Mouse (Mus musculus) adrenal gland, adult 18-20 months (tissue): Measurements from ENCODE around the gene Apex1. TPM values are rescaled to one million over a fixed set of nuclear protein-coding genes. Genes with fewer than 3 reads are reported as not detected.
A peak's percentile ranks its signal among the peaks of the same experiment; 100 is the strongest.
"Not testable (repeated sequence)": the region's sequence is repeated elsewhere in the genome, so short reads cannot be mapped to it uniquely, and the experiment has no call there.

Experiments
- DNase-seq, 2 experiments: peaks; one replicate each; pipeline ENCODE4 v3.0.0; 2021 to 2022; ENCODE audit warnings: low spot score in 2 of 2
- long read RNA-seq, 2 experiments: library from polyadenylated mRNA; stranded (forward); transcript quantifications; one replicate each; pipeline ENCODE4 v2.0.0; 2021
- total RNA-seq, 2 experiments: library from RNA; stranded (reverse); gene quantifications; 1 replicate in 1 of 2; 2 replicates in 1 of 2; pipeline ENCODE4 v1.2.3; 2021

Gene Apex1
- total RNA-seq: 10 to 100 TPM; 50.7 to 66.7 TPM
- long read RNA-seq, experiment 1, transcript Apex1-201 (5 exons, 1,239 nt): major isoform, 19 of 25 reads
- long read RNA-seq, experiment 1, partial matches to known transcripts: 0 of 25 reads
- long read RNA-seq, experiment 1, other reads (novel, unspliced or antisense): 2 of 25 reads
- long read RNA-seq, experiment 2, transcript Apex1-204 (4 exons, 935 nt): minor isoform, 11 of 76 reads
- long read RNA-seq, experiment 2, transcript Apex1-203 (5 exons, 655 nt): minor isoform, 7 of 76 reads
- long read RNA-seq, experiment 2, transcript Apex1-201 (5 exons, 1,239 nt): major isoform, 53 of 76 reads
- long read RNA-seq, experiment 2, partial matches to known transcripts: 2 of 76 reads
- long read RNA-seq, experiment 2, other reads (novel, unspliced or antisense): 3 of 76 reads

DNA sequence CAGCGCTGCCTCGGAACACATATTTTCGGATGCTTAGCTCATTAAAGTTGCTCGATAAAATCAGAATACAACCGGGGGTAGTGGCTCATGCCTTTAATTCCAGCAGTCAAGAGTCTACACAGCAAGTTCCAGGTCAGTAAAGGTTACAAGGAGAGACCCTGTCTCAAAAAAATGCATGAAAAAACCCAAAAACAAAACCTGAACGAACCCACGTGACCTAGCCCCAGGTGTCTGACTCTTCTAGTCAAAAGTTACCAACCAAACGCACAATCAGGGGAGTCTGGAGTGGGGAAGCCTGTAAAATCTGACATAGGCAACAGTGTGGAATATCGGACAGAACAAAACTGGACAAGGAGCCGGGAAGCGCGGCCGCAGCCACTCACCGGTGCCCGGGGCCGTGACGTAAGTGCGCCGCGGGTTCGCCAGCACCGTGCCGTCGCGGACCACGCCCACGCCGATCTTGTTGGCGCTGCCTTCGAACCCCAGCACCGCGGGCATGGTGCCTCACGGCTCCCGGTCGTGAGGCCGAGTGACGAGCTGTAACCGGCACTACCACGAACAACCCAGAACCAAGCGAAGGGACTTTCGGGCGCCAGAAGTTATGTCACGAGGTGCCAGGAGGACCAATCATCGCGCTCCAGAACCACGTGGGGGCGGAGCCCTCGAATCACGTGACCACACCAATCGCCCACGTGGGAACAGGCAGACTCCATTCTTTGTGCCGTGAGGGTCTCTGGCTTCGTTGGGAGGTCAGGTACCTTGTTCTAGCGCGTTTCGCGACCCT lies at the start of gene Apex1, which contains the start of gene Osgep:
Gene Apex1, plus strand, starts transcription at position 688 of the 784 bp plus-strand sequence.
Gene Osgep, minus strand, starts transcription at position 613 of the 784 bp plus-strand sequence.
- peak; percentile 91 to 92 for DNase-seq

DNA sequence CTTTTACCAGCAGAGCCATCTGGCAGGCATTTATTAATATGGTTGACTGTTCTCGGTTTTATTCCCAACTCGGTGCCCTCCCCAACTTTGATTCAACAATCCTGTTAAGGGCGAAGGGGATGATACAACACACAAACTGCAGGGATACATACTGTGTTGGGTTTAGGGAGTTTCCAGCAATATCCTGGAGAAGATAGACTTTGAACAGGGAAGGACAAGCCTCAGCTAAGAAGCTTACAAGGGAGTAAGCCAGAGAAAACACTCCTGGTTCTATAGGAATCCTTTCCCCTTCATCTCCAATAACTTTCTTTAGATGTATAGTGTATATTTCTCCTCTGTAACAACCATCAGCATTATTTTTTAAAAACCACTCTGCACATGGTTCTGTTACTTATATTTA lies 49.6 kb upstream of the Apex1 start:
- no peak for DNase-seq

DNA sequence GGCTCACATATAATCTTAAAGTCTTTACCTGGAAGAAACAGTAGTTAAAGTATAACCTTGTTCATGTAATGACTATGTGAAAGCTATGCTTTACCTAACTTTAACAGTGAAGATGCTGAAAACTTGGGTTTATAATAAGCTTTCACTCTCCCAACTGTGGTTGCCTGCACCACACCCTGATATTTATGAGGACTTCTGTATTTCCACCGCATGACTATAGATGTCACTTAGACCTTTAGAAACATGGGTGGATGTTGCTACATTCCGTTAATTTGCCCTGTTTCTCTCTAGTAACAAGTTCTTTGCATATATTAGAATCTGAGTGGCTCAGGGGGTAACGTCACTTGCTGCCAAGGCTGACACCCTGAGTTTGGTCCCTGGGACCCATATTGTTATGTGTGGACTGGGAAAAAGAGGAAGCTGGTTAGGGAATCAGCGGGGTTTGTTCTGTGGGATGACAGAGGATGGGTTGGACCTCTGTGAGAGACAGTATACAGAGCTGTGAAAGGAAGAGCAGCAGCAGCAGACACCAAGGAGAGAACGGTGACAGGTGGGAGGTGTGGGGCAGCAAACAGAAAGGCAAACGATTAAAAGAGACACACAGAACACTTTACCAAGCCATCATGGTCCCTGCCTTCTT lies 49.1 kb upstream of the Apex1 start:
- no peak for DNase-seq

GRCm38 (mm10) chr14:50876236-50876950 lies 48.4 kb upstream of the Apex1 start:
- DNase-seq: no peak

DNA sequence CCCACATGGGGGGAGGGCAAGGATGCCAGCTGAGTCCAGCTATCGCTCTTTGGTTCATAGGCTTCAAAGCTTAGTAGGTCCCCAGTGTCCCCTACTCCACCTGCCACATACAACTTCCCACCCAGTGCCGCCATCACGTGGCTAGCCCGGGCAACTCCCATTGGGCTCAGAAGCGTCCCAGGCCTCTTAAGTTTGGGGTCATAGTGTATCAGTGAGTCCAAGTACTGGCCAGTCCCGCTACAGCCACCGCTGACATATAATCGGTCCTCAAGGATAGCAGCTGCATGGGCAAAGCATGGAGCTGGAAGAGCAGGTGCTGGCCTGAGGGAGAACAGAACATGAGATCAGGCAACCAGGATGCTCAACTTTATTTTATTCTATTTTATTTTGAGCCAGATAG lies 33.1 kb upstream of the Apex1 start:
- DNase-seq: no peak

DNA sequence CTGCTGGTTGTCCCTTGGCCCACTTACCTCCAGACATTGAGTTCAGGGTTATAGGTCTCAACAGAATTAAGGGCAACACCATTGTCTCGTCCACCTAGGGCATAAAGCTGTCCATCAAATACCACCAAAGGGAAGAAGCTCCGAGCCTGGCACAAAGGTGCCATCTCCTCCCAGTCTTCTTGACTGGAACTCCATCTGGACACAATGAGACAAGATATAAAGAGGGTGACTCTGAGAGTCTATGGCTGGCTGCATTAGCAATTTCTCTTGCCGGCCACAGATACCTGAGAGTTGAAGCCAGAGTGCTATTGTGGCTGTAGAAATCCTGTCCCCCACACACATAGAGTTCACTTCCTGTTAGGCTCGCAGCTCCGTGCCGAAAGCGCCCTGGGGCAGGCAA lies 32.7 kb upstream of the Apex1 start:
- DNase-seq: no peak

DNA sequence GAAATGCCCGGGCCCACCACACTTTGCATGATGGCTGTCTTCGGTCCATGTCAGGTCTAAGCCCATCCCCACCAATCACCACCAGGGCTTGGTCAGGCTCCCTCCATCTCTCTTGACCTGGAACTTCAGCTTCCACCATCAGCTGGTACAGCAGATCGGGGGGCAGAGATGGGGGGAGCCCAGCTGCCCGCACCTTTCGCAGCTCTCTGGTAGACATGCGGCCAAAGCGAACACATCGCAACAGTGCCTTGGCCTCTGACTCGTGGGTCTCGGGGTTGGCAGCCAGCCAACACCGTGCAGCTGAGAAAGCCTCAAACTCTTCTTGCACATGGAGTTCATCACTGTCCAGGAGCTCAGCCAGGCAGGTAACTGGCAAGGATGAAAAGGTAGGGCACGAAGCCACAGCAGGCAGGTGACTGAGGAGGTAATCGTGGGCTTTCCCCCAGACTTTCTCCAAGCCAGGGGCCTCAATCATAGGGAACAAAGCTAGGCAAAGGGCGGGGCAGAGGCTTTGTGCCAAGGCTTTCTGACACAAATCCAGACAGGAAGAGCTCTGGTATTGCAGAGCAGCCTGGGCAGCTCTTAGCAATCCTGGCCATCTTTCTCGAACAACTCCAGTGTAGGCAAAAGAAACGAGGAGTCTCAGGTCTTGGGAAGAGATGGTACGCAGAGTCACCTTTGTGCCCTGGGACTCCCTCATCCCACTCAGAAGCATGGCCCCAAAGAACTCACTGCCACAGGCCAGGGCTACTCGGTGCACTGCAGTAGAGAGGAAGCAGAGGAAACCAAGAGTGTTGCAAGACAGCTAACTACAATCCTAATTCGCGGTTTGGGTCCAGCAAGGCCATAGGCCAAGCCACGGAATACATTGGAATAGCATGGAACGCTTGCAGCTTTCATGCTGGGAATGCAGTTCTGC lies 32.0 kb upstream of the Apex1 start:
- DNase-seq: peak in 1 of 2 experiments; percentile 30

GRCm38 (mm10) chr14:50895407-50895806 lies 29.4 kb upstream of the Apex1 start:
- no peak for DNase-seq

- DNase-seq: peak; percentile 26 to 43
Observed at GRCm38 (mm10) chr14:50895985-50896746, 28.6 kb upstream of the Apex1 start.

DNA sequence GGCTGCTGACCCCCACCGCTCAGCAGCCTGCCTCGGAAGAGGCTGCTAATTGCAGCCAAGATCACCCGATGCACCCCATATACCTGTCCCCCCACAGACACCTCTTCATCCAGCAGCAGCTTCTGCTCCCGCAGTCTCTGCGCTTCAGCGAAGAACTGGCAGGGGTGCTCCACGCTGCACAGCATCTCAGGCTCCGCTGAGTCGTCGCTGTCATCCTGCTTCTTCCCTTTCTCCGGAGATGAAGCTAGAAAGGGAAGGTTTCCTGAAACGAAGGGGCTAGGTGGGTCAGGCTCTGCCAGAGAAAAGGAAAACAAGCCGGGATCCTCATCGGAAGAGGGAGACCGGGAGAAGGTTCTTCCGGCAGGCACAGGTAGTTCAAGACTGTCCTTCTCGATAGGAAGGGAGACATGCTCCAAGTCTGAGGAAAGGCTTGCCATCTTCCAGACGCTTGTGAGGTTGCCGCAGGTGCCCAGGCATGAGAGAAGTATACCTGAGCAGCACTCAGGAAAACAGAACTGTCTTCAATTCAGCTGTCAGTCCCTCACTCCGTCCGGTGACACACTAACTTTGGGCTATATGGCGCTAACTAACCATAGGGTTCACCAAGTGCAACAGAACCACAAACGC lies 27.9 kb upstream of the Apex1 start:
- DNase-seq: no peak

DNA sequence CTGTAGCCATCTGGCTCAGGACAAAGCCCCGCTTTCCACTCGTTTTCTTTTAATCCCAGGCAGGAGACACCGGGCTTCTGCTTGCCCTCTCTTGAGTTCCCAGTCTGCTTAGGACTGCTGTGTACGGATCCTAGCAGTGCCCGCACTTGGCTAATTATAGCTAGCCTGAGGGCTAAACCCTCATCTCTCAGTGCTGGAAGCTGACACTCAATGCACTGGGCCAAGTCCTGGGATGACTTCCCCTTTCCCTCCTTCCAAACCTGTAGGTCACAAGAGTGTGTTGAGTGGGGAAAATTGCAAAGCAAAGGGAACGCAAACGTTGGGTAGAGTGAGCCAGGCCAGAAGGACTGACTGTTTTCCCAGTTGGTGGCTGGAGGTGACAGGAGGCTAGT lies 27.4 kb upstream of the Apex1 start, which contains the start of gene Klhl33:
Gene Klhl33, minus strand, starts transcription at position 134 of the 392 bp plus-strand sequence.
- no peak for DNase-seq

GRCm38 (mm10) chr14:50897992-50898391 lies 26.8 kb upstream of the Apex1 start:
- not testable (repeated sequence) for DNase-seq

DNA sequence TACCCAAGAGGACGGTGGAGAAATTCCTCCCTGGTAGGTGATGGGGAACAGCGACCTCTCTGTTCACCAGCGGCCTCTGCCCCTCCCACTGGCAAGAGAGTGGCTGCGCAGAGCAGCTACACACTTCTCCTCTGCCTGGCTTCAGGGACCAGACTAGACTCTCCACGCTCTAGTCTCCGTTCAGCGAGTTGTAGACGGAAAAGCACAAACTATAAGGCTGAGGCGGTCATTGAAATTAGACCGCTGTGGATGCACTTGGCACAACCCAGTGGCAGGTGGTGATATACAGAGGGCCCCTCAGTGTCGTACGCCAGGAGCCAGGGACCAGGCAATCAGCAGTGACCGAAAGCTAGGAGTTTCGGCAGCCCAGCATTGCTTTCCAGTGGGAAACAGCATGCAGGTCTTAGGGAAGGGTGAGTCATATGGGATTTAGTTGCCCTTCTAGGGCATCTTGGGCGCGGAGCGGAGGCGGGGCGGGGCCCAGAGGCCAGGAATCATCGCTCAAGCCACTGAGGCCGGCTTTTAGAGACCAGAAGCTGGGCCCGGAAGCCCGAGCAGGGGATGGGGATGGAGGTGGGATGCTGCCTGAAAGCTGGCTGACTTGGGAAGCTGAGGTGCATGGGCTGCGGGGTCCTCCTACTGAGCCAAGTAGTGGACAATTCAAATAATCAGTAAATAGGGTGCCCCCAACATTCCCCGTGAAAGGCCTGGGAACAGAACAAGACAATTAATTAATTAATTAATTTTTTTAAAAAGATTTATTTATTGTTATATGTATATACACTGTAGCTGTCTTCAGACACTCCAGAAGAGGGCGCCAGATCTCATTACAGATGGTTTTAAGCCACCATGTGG lies 20.6 kb upstream of the Apex1 start:
- peak in 1 of 2 experiments; percentile 10 for DNase-seq

DNA sequence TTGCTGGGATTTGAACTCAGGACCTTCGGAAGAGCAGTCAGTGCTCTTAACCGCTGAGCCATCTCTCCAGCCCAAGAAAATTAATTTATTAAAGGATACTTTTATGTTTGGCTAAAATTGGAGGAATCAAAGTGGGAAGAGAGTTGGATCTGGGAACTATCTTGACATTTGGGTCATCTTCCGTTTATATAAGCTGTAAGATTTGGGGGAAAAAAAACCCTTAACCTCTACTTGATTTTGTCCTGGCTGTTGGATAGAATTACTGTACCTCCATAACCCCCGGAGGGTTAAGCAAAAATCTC lies 20.0 kb upstream of the Apex1 start:
- DNase-seq: no peak

GRCm38 (mm10) chr14:50905327-50905726 lies 19.4 kb upstream of the Apex1 start:
- not testable (repeated sequence) for DNase-seq

DNA sequence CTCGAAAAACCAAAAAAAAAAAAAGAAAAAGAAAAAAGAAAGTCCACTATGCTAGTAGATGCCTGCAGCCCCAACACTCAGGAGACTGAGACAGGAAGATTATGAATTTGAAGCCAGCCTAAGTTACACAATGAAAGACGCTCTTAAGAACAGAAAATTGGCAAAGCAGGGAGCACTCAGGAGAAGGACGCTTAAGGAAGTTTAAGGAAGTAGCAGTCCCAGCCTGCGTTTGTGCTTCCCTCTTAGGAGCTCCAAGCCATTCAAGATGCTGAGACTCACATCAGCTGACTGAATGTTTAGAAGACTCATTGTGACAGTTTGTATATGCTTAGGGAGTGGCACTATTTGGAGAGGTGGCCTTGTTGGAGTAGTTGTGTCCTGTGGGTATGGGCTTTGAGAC lies 16.6 kb upstream of the Apex1 start:
- no peak for DNase-seq

DNA sequence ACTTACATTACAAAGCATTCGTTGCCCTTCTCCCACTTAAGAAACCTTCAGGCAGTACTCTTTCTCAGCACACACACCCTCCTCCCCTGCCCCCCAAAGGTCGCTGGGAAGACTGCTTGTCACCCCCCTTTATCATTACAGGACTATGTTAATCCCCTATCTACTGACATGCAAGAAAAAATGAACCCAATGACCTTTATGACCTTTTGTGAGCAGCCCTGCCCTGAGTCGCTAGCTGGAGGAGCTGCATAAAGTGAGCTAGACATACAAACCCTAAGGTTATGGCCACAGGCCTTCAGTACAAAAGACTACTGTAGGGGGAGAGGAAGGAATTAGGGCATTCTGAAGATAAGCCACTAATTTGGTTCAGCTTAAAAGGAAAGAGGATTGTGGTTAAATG lies 13.4 kb upstream of the Apex1 start:
- DNase-seq: no peak

GRCm38 (mm10) chr14:50923437-50923836 lies 1.3 kb upstream of the Apex1 start:
- not testable (repeated sequence) for DNase-seq
